Mouse (Mus musculus) C2C12 (cell line): ENCODE results near the gene Fam92b. TPM values are rescaled to one million over a fixed set of nuclear protein-coding genes. Genes with fewer than 3 reads are reported as not detected.

Source experiments
- H3K27me3 ChIP-seq: one replicate; pipeline ENCODE4 v1.6.1; 2011; ENCODE audit not compliant: control insufficient read depth, insufficient read depth, insufficient read length
- H3K36me3 ChIP-seq: one replicate; pipeline ENCODE4 v1.6.1; 2011; ENCODE audit not compliant: control insufficient read depth, insufficient read depth
- H3K4me3 ChIP-seq: one replicate; pipeline ENCODE4 v1.5.1; 2011; ENCODE audit warnings: mild to moderate bottlenecking, control low read depth; ENCODE audit not compliant: poor library complexity, insufficient read depth, severe bottlenecking
- H3K79me2 ChIP-seq: one replicate; pipeline ENCODE4 v1.6.1; 2011; ENCODE audit not compliant: control insufficient read depth, insufficient read depth
- H3K79me3 ChIP-seq: one replicate; pipeline ENCODE4 v1.6.1; 2011; ENCODE audit warnings: low read depth, control low read depth
- H3ac ChIP-seq: one replicate; pipeline ENCODE3; 2011; ENCODE audit warnings: low read depth; ENCODE audit not compliant: control insufficient read depth, insufficient read length
- CEBPB ChIP-seq: IDR thresholded peaks from one replicate; pipeline ENCODE4 v1.6.1; 2011; ENCODE audit warnings: low read depth, mild to moderate bottlenecking, control low read depth, moderate library complexity
- CTCF ChIP-seq: IDR thresholded peaks from one replicate; pipeline ENCODE4 v1.5.1; 2011; ENCODE audit not compliant: control insufficient read depth, insufficient read depth, insufficient read length
- FOSL1 ChIP-seq: IDR thresholded peaks from one replicate; pipeline ENCODE4 v1.8.0; 2011; ENCODE audit warnings: mild to moderate bottlenecking, low read length; ENCODE audit not compliant: poor library complexity, insufficient read depth, severe bottlenecking
- MAX ChIP-seq: IDR thresholded peaks from one replicate; pipeline ENCODE4 v1.6.1; 2011; ENCODE audit warnings: mild to moderate bottlenecking, control low read depth
- MYOD1 ChIP-seq: IDR thresholded peaks from one replicate; pipeline ENCODE4 v1.6.1; 2011; ENCODE audit warnings: low read depth; ENCODE audit not compliant: control insufficient read depth, insufficient read length
- MYOG ChIP-seq: IDR thresholded peaks from one replicate; pipeline ENCODE4 v1.6.1; 2011; ENCODE audit not compliant: control insufficient read depth, insufficient read length; ENCODE audit errors: extremely low read depth
- USF1 ChIP-seq: IDR thresholded peaks from one replicate; pipeline ENCODE4 v1.6.1; 2011; ENCODE audit warnings: low read depth, mild to moderate bottlenecking, control low read depth, moderate library complexity
- polyA plus RNA-seq: library from polyadenylated mRNA; unstranded; fragments of >200 nt; fragmentation: generic; extraction: Trizol; gene quantifications from one replicate; pipeline ENCODE4 v1.2.1, GENCODE M21; 2012; ENCODE audit warnings: missing spikeins

Gene Fam92b
- polyA plus RNA-seq, 1 experiment, result not detected

GRCm38 (mm10) chr8:120131158-120131557 is 46.1 kb downstream of the Fam92b start:
- Histone ChIP-seq H3K79me2 (no peaks in the 10 kb centered on the region), H3K27me3 (no peaks in the 10 kb centered on the region), H3ac (no peak overlapping the region), H3K79me3 (no peaks in the 10 kb centered on the region), H3K36me3 (no peaks in the 10 kb centered on the region), H3K4me3 (no peak overlapping the region)
- no peak for TF ChIP-seq MYOG
- TF ChIP-seq FOSL1, result no peak
- no peak for TF ChIP-seq CTCF
- TF ChIP-seq USF1, result no peak
- no peak for TF ChIP-seq MAX
- no peak for TF ChIP-seq MYOD1
- no peak for TF ChIP-seq CEBPB

GRCm38 (mm10) chr8:120129547-120129946 is 47.7 kb downstream of the Fam92b start:
- no peaks in the 10 kb centered on the region for H3K36me3 ChIP-seq
- H3K79me2 ChIP-seq, result no peaks in the 10 kb centered on the region
- no peaks in the 10 kb centered on the region for H3K79me3 ChIP-seq
- no peaks in the 10 kb centered on the region for H3K27me3 ChIP-seq
- TF ChIP-seq USF1 (no peak), CEBPB (no peak), FOSL1 (no peak), MAX (no peak), MYOD1 (no peak), CTCF (no peak), MYOG (no peak)
- H3K4me3 ChIP-seq, result no peak overlapping the region
- H3ac ChIP-seq, result no peak overlapping the region

GRCm38 (mm10) chr8:120126357-120127161 is 50.7 kb downstream of the Fam92b start:
- Histone ChIP-seq H3K36me3 (no peaks in the 10 kb centered on the region), H3K79me3 (no peaks in the 10 kb centered on the region), H3K27me3 (no peaks in the 10 kb centered on the region), H3K79me2 (no peaks in the 10 kb centered on the region), H3K4me3 (no peak overlapping the region), H3ac (peak overlapping the region; percentile 12)
- TF ChIP-seq MYOD1 (no peak), MYOG (no peak), USF1 (no peak)

- TF ChIP-seq MYOD1 (no peak), USF1 (no peak), CEBPB (no peak), MYOG (no peak)
- no peaks in the 10 kb centered on the region for H3K36me3 ChIP-seq
- no peaks in the 10 kb centered on the region for H3K79me3 ChIP-seq
- H3ac ChIP-seq, result no peak overlapping the region
- no peaks in the 10 kb centered on the region for H3K79me2 ChIP-seq
- H3K4me3 ChIP-seq, result no peak overlapping the region
- H3K27me3 ChIP-seq, result no peaks in the 10 kb centered on the region
Measured at GRCm38 (mm10) chr8:120124836-120125389, 52.4 kb downstream of the Fam92b start.

GRCm38 (mm10) chr8:120124261-120124660 is 53.0 kb downstream of the Fam92b start:
- no peaks in the 10 kb centered on the region for H3K79me2 ChIP-seq
- no peak overlapping the region for H3ac ChIP-seq
- TF ChIP-seq USF1 (no peak), MAX (no peak), FOSL1 (no peak), CTCF (no peak), MYOD1 (no peak), MYOG (no peak), CEBPB (no peak)
- H3K4me3 ChIP-seq, result no peak overlapping the region
- no peaks in the 10 kb centered on the region for H3K36me3 ChIP-seq
- no peaks in the 10 kb centered on the region for H3K27me3 ChIP-seq
- no peaks in the 10 kb centered on the region for H3K79me3 ChIP-seq

- H3K36me3 ChIP-seq, result no peaks in the 10 kb centered on the region
- no peaks in the 10 kb centered on the region for H3K79me2 ChIP-seq
- H3K79me3 ChIP-seq, result no peaks in the 10 kb centered on the region
- no peak overlapping the region for H3ac ChIP-seq
- H3K4me3 ChIP-seq, result no peak overlapping the region
- no peaks in the 10 kb centered on the region for H3K27me3 ChIP-seq
- TF ChIP-seq CTCF, result no peak
Measured at GRCm38 (mm10) chr8:120120951-120121350, 56.3 kb downstream of the Fam92b start.
